Mouse (Mus musculus) frontal cortex, adult 2 months (tissue): Measurements from ENCODE around the gene Rdh7. TPM values are rescaled to one million over a fixed set of nuclear protein-coding genes. Genes with fewer than 3 reads are reported as not detected.

Experiments used
- polyA plus RNA-seq: library from polyadenylated mRNA; depleted of rRNA; stranded (reverse); fragments of >200 nt; gene quantifications from 2 replicates; pipeline ENCODE4 v1.2.3, GENCODE M21; 2012; rRNA removed

Gene Rdh7
- polyA plus RNA-seq, 1 experiment: not detected

Other genes with a start within 250 kb of the Rdh7 start
- gene Stat6, start 245.8 kb downstream of the Rdh7 start, polyA plus RNA-seq: 11.0 and 11.9 TPM in 2 replicates
- 4.5 and 4.8 TPM in 2 replicates for gene Nemp1, start 221.9 kb downstream of the Rdh7 start, polyA plus RNA-seq
- 38.2 and 46.1 TPM in 2 replicates for gene Nab2, start 220.2 kb downstream of the Rdh7 start, polyA plus RNA-seq
- gene Myo1a, start 183.6 kb downstream of the Rdh7 start, polyA plus RNA-seq: 1.4 and 1.5 TPM in 2 replicates
- gene Tac2, start 164.3 kb downstream of the Rdh7 start, polyA plus RNA-seq: 34.9 and 38.9 TPM in 2 replicates
- gene Zbtb39, start 149.3 kb downstream of the Rdh7 start, polyA plus RNA-seq: 6.0 and 6.1 TPM in 2 replicates
- 1.1 and 1.9 TPM in 2 replicates for gene Gpr182, start 137.1 kb downstream of the Rdh7 start, polyA plus RNA-seq
- 0.11 and 0.18 TPM in 2 replicates for gene Rdh1, start 129.1 kb downstream of the Rdh7 start, polyA plus RNA-seq
- gene Rdh16f1, start 129.0 kb downstream of the Rdh7 start, polyA plus RNA-seq: 0.17 and 0.40 TPM in 2 replicates
- gene Rdh9, start 112.4 kb downstream of the Rdh7 start, polyA plus RNA-seq: 0.90 TPM in 2 replicates
- 0.26 and 0.32 TPM in 2 replicates for gene Rdh16, start 87.7 kb downstream of the Rdh7 start, polyA plus RNA-seq
- not detected in 2 replicates for gene Rdh19, start 38.9 kb downstream of the Rdh7 start, polyA plus RNA-seq
- 0.15 TPM in 1 of 2 replicates, not detected in the other for gene Rdh16f2, start 22.3 kb downstream of the Rdh7 start, polyA plus RNA-seq
- 0.11 and 0.16 TPM in 2 replicates for gene Sdr9c7, start 9.7 kb upstream of the Rdh7 start, polyA plus RNA-seq
- gene Hsd17b6, start 118.8 kb upstream of the Rdh7 start, polyA plus RNA-seq: 0.10 and 0.29 TPM in 2 replicates
- gene Prim1, start 126.4 kb upstream of the Rdh7 start, polyA plus RNA-seq: 9.5 and 9.9 TPM in 2 replicates
- gene Naca, start 146.8 kb upstream of the Rdh7 start, polyA plus RNA-seq: 238 and 244 TPM in 2 replicates
- gene Ptges3, start 170.1 kb upstream of the Rdh7 start, polyA plus RNA-seq: 80.8 and 83.1 TPM in 2 replicates
- 1,563 and 1,614 TPM in 2 replicates for gene Atp5b, start 194.5 kb upstream of the Rdh7 start, polyA plus RNA-seq
- gene Baz2a, start 202.8 kb upstream of the Rdh7 start, polyA plus RNA-seq: 36.0 TPM in 2 replicates